Mouse (Mus musculus) liver, embryonic 11.5 days (tissue): ENCODE measurements at regions not wholly inside any gene's neighbourhood (a gene's known extent, or its start where the extent isn't known, plus 50 kb on each side); places are given as distances from the start of the nearest gene placed in this dataset.

Source experiments
- ATAC-seq: fragments of 200-750 bp; cut with Nextera tagmentation; replicated peaks from 2 replicates; pipeline ENCODE4 v1.8.0; 2017; ENCODE audit warnings: moderate number of reproducible peaks, mild to moderate bottlenecking, moderate TSS enrichment, moderate library complexity; ENCODE audit not compliant: low FRiP score
- DNase-seq: peaks from one replicate; pipeline ENCODE4 v3.0.0-alpha.2; 2017; ENCODE audit warnings: low spot score
- H3K27ac ChIP-seq: fragments of 300-500 bp; sonication (generic); 2 replicates; pipeline ENCODE4 v1.5.1; 2014; ENCODE audit warnings: mild to moderate bottlenecking, low read depth, low read length, control low read depth
- H3K27me3 ChIP-seq: fragments of 300-500 bp; sonication (generic); replicated peaks from 2 replicates; pipeline ENCODE4 v1.6.1; 2014; ENCODE audit warnings: low read length, mixed read lengths; ENCODE audit not compliant: control insufficient read depth, insufficient read depth
- H3K36me3 ChIP-seq: fragments of 300-500 bp; sonication (generic); 2 replicates; pipeline ENCODE4 v1.6.1; 2014; ENCODE audit warnings: mild to moderate bottlenecking, low read length, moderate library complexity, mixed read lengths; ENCODE audit not compliant: control insufficient read depth, insufficient read depth
- H3K4me1 ChIP-seq: fragments of 300-500 bp; sonication (generic); replicated peaks from 2 replicates; pipeline ENCODE4 v1.6.1; 2014; ENCODE audit warnings: low read length, mixed read lengths; ENCODE audit not compliant: control insufficient read depth, insufficient read depth
- H3K4me2 ChIP-seq: fragments of 300-500 bp; sonication (generic); 2 replicates; pipeline ENCODE4 v1.6.1; 2014; ENCODE audit warnings: mild to moderate bottlenecking, control low read depth, moderate library complexity
- H3K4me3 ChIP-seq: fragments of 300-500 bp; sonication (generic); 2 replicates; pipeline ENCODE4 v1.5.1; 2014; ENCODE audit warnings: low read depth, low read length, control low read depth
- H3K9ac ChIP-seq: fragments of 300-500 bp; sonication (generic); 2 replicates; pipeline ENCODE4 v1.6.1; 2014; ENCODE audit warnings: low read depth, low read length, control low read depth
- H3K9me3 ChIP-seq: fragments of 300-500 bp; sonication (generic); 2 replicates; pipeline ENCODE4 v1.6.1; 2016; ENCODE audit warnings: low read length, inconsistent platforms, mixed read lengths; ENCODE audit not compliant: control insufficient read depth
- WGBS: fragments of 180-500 bp; shearing (Covaris S2); extraction: QIAGEN DNeasy Blood & Tissue Kit; methylation state at CpG from one replicate; pipeline ENCODE4 v1.1.7; 2014; 5-methylcytosine and 5-hydroxymethylcytosine counted together

- H3K27ac ChIP-seq, result no peak overlapping the region
- no peaks in the 10 kb centered on the region for H3K9me3 ChIP-seq
- no peaks in the 10 kb centered on the region for H3K36me3 ChIP-seq
- DNase-seq (no peak), ATAC-seq (no peak)
- no peak overlapping the region for H3K4me3 ChIP-seq
- 53% methylated on average over 2 of the region's 2 CpGs for WGBS
- H3K9ac ChIP-seq, result no peak overlapping the region
- no peaks in the 10 kb centered on the region for H3K27me3 ChIP-seq
- H3K4me1 ChIP-seq, result no peaks in the 10 kb centered on the region
- no peak overlapping the region for H3K4me2 ChIP-seq
These were observed 62.9 kb downstream of the Fam84a start for GRCm38 (mm10) chr12:14088960-14089359.

- no peak for ATAC-seq
These were observed 69.1 kb downstream of the Fam84a start for GRCm38 (mm10) chr12:14082771-14083170.

GRCm38 (mm10) chr12:14079892-14080291, 72.0 kb downstream of the Fam84a start:
- 62% methylated on average over 1 of the region's 1 CpGs for WGBS
- H3K9me3 ChIP-seq, result no peaks in the 10 kb centered on the region
- no peak overlapping the region for H3K9ac ChIP-seq
- no peaks in the 10 kb centered on the region for H3K4me1 ChIP-seq
- H3K27me3 ChIP-seq, result no peaks in the 10 kb centered on the region
- no peak overlapping the region for H3K4me2 ChIP-seq
- no peak for DNase-seq
- no peaks in the 10 kb centered on the region for H3K36me3 ChIP-seq
- no peak for ATAC-seq
- no peak overlapping the region for H3K4me3 ChIP-seq
- no peak overlapping the region for H3K27ac ChIP-seq

More at GRCm38 (mm10) chr12:14082771-14083170, 69.1 kb downstream of the Fam84a start:
- no peaks in the 10 kb centered on the region for H3K27me3 ChIP-seq
- H3K4me2 ChIP-seq, result no peak overlapping the region
- no peak overlapping the region for H3K4me3 ChIP-seq
- H3K4me1 ChIP-seq, result no peaks in the 10 kb centered on the region
- no peak overlapping the region for H3K27ac ChIP-seq
- H3K9me3 ChIP-seq, result no peaks in the 10 kb centered on the region
- H3K9ac ChIP-seq, result no peak overlapping the region
- 76% methylated on average over 3 of the region's 3 CpGs for WGBS
- DNase-seq, result no peak
- H3K36me3 ChIP-seq, result no peaks in the 10 kb centered on the region

- H3K4me1 ChIP-seq, result no peaks in the 10 kb centered on the region
- no peak overlapping the region for H3K4me2 ChIP-seq
- DNase-seq (no peak), ATAC-seq (no peak)
- no peaks in the 10 kb centered on the region for H3K36me3 ChIP-seq
- no peaks in the 10 kb centered on the region for H3K9me3 ChIP-seq
- no peak overlapping the region for H3K27ac ChIP-seq
- no peak overlapping the region for H3K4me3 ChIP-seq
- no peaks in the 10 kb centered on the region for H3K27me3 ChIP-seq
- no peak overlapping the region for H3K9ac ChIP-seq
- 64% methylated on average over 4 of the region's 4 CpGs for whole genome bisulfite sequencing
These were observed 82.8 kb downstream of the Fam84a start for GRCm38 (mm10) chr12:14069049-14069448.

- H3K36me3 ChIP-seq, result no peaks in the 10 kb centered on the region
- H3K27me3 ChIP-seq, result no peaks in the 10 kb centered on the region
- no peak for DNase-seq
- H3K9ac ChIP-seq, result no peak overlapping the region
- H3K4me1 ChIP-seq, result no peaks in the 10 kb centered on the region
- no peak overlapping the region for H3K27ac ChIP-seq
- no peak for ATAC-seq
- H3K4me2 ChIP-seq, result no peak overlapping the region
- 62% methylated on average over 3 of the region's 3 CpGs for WGBS
- no peak overlapping the region for H3K4me3 ChIP-seq
- no peaks in the 10 kb centered on the region for H3K9me3 ChIP-seq
These were observed 86.5 kb downstream of the Fam84a start for GRCm38 (mm10) chr12:14065401-14065800.

GRCm38 (mm10) chr12:14063276-14063675, 88.6 kb downstream of the Fam84a start:
- DNase-seq (no peak), ATAC-seq (no peak)
- Histone ChIP-seq H3K4me1 (no peaks in the 10 kb centered on the region), H3K27ac (no peak overlapping the region), H3K9ac (no peak overlapping the region), H3K9me3 (no peaks in the 10 kb centered on the region), H3K27me3 (no peaks in the 10 kb centered on the region), H3K4me3 (no peak overlapping the region), H3K4me2 (no peak overlapping the region), H3K36me3 (no peaks in the 10 kb centered on the region)
- 67% methylated on average over 4 of the region's 4 CpGs for WGBS

GRCm38 (mm10) chr12:14056116-14056515, 95.7 kb downstream of the Fam84a start:
- Histone ChIP-seq H3K27me3 (no peaks in the 10 kb centered on the region), H3K4me3 (no peak overlapping the region), H3K4me2 (no peak overlapping the region), H3K27ac (no peak overlapping the region), H3K9ac (no peak overlapping the region), H3K4me1 (no peaks in the 10 kb centered on the region), H3K9me3 (no peaks in the 10 kb centered on the region), H3K36me3 (no peaks in the 10 kb centered on the region)
- WGBS, result 70% methylated on average over 4 of the region's 4 CpGs
- DNase-seq (no peak), ATAC-seq (no peak)

- Histone ChIP-seq H3K4me1 (no peaks in the 10 kb centered on the region), H3K9me3 (no peaks in the 10 kb centered on the region), H3K4me2 (no peak overlapping the region), H3K9ac (no peak overlapping the region), H3K27me3 (no peaks in the 10 kb centered on the region), H3K4me3 (no peak overlapping the region), H3K36me3 (no peaks in the 10 kb centered on the region), H3K27ac (no peak overlapping the region)
- DNase-seq, result no peak
- ATAC-seq, result no peak
- WGBS, result 77% methylated on average over 1 of the region's 1 CpGs
These were observed 119.5 kb downstream of the Fam84a start for GRCm38 (mm10) chr12:14032363-14032762.

GRCm38 (mm10) chr12:14015271-14015670, 136.6 kb downstream of the Fam84a start:
- no peak overlapping the region for H3K9ac ChIP-seq
- no peak overlapping the region for H3K4me2 ChIP-seq
- ATAC-seq (no peak), DNase-seq (no peak)
- H3K9me3 ChIP-seq, result no peaks in the 10 kb centered on the region
- H3K4me3 ChIP-seq, result no peak overlapping the region
- no peaks in the 10 kb centered on the region for H3K27me3 ChIP-seq
- H3K27ac ChIP-seq, result no peak overlapping the region
- no peaks in the 10 kb centered on the region for H3K36me3 ChIP-seq
- H3K4me1 ChIP-seq, result no peaks in the 10 kb centered on the region
